Mouse (Mus musculus) MN1 (cell line): ENCODE data around the gene Bod1l.

ENCODE experiments used
- DNase-seq: peaks from one replicate; pipeline ENCODE4 v3.0.0-alpha.2; 2016; ENCODE audit warnings: low spot score

Bod1l gene

DNA sequence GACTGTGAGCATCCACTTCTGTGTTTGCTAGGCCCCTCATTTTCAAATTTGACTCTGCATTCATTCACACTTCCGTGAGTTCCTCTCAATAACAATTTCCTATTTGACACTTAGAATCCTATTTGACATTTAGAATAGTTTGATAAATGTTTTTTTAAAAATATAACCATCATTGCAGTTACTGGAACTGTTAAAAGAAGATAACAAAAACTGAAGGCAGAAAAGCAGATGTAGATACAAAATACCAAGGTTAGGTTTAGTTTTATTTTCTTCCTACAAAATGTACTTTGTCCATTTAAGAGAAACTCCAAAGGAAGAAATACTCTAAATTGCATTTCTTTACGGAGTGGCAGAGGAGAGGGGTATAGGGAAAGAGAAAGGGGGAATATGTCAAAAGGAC lies 42.5 kb downstream of the Bod1l start:
- DNase-seq: no peak

DNA sequence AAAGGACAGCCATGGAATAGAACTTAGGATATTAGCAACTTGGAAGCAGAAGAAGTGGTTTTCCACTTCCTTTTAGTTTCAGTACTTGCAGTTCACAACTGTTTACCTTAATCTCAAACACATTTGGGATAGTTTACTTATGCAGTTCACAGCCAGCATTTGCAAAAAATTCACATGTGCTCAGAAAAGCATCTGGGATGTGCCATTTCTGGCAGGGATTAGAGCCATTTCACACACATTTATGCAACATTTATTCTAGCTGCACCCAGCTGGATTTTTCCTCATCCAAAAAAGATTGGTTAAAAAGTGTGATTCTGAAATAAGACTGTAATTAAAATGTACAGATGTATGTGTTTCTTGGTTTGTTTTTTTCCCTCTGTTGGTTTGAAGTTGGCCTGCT lies 49.7 kb downstream of the Bod1l start:
- DNase-seq: no peak

DNA sequence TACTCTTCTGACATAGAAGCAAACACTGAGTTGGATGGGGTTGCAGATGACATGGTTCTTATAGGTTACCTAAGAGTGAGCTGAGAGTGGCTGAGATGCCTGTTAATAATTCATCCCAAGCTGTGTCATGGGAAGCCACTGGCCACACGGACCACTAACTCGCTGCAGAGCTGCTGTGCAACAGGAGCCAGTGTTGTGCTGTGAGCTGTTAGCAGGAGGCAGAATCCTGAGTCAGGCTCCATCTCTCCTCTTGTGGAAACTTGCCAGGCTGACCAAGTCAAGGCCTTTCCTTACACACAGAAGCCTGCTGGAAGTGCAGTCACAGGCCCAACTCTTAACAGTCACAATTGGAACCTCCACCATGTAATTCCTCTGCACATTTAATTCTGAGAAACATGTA lies 53.6 kb downstream of the Bod1l start:
- DNase-seq: no peak

DNA sequence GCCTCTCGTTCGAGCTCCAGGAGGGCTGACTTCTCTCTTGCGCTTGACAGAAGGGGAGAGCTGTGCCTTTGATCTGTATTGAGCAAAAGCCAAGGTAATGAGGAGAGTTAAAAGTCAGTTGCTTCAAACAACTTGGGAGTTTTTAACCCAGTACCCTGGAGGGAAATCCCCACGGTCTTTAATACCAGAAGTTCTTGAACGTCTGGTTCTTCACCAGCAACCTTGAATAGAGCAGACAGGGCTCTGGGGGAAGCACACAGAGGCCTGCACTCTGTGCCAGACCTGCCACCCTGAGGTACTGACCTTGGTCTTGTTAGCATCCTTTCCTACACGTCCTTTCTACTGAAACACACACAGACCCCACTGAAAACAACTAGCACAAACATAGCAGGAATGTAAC lies 55.2 kb downstream of the Bod1l start:
- no peak for DNase-seq

DNA sequence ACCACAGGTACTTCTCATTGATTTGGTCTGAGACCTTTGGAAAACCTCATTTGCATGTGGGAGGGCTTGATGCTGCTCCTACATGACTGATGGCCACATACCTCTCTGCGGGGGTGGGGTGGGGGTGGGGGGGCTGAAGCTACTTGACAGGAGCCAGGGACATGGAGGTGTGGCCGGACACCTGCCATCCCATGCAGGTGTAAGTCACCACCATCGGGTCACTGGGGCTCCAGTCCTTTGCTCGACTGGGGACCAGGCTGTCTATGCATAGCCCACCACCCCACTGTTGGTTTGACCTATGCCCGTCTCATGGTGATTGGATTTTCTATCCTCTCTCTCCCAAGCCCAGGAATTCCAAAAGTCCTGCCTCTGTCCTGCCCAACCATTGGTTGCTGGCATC lies 62.2 kb downstream of the Bod1l start:
- DNase-seq: no peak

DNA sequence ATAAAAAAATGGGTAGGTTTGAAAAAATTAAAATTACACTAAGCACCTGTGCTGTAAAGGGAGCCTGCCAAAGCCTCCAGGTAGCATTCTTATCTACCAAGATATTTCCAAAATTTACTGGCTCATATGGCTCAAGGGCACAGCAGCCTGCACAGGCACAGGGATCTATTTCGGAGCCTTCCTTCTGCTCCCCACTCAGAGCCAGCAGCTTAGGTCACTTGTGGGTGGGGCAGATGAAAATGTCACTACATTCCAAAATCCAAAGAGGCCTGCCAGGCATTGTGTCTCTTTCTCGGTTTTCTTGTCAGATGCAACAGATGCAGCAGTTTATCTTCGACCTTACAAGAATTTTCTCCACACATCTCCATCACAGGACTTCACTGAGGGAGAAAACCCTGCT lies 64.1 kb downstream of the Bod1l start:
- DNase-seq: no peak

DNA sequence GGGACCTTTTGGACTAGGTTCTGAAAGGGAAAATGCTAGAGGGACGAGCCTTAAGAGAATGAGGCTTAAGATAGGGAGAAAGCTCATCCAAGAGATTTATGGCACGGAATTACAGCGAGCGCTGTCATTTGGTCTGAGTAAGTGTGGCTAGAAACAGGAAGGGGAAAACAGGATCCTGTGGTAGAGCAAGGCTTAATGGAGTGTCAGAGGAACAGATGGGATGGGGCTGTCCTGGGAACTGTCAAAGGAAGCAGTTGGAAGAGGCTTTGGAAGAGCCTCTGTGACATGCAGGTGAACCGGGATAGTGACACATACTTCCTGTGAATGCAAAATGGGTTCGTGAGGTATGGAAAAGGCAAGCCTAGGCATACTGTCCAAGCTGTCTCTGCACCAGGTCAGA lies 68.4 kb downstream of the Bod1l start:
- DNase-seq: no peak

DNA sequence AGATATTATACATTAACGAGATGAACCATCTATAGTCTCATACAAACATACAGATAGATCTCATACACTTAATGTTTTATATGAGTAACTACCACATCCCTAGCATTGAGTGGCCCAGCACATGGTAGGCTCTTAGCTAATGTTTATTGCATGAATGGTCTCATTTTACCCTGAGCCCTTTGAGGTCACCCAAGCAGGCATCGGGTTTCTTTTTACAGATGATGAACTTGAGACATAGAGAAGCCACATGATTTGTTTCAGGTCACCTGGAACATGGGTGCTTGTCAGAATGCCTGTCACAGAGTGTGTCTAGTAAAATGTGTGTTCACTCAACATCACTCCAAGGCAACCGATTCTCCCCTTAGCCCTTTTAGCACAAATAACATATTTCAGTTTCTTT lies 68.8 kb downstream of the Bod1l start:
- DNase-seq: no peak

DNA sequence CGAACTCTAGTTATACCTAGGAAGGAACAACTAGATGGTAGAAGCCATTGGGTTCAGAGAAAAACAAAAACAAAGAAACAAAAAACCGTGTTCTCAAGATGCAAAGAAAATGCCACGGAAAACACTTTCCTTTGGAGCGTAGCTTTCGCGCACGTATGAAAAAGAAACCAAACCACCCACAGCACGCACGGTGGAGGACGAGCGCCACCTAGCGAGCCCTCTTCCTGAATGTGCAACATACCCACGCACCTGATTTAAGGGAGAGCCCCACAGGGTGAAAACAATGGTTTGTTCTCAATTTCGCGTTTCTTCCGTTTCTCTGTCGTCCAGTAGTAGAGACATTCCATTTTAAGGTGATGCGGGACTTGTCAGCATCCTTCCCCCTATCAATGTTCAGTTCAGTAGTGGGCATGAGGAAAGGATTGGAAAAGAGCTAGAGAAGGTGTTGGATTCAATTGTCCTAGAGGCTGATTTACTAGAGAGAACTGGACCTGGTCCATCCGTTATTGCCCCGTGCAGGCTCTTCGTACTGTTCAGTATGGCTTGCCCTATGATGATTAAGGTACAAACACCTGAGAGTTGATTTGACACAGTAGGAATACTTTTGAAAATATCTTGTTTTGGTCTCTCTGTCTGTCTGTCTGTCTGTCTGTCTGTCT lies 75.6 kb downstream of the Bod1l start:
- DNase-seq: peak; percentile 94

DNA sequence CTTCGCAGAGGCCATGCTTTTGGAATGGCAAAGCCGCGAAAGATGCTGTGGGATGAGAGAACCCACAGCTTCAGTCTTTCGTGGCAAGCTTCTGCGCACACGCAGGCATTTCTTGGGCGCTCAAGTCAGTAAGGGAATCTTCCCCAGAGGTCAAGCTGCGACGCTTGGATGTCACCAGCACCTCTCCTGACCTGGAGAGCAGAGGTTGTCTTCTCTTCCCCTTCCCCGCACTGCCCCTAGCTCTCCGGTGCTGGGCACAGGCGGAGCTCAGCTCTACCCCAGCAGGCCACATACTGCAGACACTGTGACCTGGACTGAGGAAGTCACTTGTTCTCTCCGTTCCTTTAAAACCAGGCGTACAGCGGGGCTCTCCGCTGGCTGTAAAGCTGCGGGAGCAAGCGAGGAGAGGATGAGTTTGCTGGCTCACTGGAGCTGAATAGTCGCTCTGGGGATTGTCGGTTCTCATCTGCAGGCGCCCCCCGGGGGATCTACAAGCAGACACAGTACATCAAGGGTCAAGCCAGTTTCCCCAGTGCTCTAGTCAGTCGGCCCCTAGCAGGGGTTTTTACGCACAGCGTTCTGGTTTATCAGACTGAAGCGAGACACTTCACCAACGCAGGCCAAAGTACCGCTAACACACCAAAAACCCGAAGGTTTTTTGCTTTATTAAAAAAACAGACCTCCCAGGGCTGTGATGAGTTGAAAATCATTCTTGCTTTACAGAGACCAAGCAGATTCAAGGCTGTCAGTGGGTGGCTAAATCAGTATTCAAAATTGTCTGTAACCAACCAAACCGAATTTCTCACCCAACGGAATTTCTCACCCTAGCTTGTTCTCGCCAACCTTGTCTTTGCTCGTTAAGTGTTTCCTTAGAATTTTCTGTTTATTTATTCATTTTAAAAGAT lies 76.6 kb downstream of the Bod1l start:
- DNase-seq: peak; percentile 19

DNA sequence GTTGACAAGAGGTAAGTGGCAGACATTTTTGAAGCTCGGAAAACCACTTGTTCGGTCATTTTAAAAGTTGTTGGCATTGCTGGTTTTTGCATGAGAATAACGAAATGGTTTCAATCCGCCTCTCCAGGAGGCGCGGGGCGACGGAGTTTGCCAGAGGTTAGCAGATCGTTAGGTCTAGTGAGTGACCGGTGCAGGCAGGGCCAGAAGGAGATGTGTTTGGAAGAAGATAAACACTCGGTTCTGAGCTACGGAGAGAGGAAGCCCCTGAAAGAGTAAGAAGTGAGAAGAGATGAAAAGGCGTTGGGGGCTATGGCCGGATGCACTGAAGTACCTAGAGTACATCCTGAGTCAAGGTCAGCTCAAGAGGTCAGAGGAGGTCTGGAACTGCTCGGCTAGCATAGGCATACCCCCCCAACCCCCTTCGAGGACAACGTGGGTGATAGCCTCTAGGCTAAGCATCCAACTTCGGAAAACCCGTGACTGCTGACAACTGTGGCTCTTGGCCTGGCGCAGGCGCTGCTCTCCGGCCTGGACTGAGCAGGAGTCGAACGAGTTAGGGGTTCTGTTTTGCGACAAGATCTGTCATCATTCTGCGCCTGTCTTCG lies 77.6 kb downstream of the Bod1l start:
- DNase-seq: no peak

DNA sequence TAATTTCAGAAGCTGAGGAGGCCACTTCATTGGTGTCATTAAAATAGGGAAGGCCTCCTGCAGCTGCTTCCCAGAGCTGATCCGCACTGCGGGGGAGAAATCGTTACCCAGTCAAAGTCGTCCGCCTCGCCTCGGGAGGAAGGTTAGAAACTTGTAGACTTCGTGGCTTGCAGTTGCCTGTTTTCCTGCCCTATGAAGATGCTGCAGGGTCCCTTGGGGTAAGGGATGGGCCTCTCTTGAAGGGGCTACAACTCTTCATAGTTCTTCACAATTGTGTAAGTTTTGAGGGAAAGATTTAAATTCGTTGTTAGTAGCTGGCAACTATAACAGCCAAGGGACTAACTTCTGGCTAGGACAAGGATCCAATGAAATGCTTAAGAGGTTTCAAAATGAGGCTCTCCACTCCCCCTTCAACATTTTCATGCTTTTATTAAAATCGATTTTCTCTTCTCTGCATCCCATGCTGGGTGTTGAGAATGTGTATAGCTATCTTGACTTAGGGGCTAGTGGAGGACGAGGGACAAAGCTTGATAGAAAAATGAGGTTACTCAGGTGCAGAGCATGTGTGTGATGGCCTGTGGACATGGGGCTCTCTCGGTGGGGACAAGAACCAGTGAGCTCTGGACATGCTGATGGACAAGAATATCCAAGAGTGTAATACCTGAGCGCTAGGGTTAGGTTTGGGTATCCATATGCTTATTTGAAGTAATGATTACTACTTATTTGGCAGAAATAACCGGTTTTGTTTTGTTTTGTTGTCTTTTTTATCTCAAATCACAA lies 78.3 kb downstream of the Bod1l start:
- DNase-seq: no peak

DNA sequence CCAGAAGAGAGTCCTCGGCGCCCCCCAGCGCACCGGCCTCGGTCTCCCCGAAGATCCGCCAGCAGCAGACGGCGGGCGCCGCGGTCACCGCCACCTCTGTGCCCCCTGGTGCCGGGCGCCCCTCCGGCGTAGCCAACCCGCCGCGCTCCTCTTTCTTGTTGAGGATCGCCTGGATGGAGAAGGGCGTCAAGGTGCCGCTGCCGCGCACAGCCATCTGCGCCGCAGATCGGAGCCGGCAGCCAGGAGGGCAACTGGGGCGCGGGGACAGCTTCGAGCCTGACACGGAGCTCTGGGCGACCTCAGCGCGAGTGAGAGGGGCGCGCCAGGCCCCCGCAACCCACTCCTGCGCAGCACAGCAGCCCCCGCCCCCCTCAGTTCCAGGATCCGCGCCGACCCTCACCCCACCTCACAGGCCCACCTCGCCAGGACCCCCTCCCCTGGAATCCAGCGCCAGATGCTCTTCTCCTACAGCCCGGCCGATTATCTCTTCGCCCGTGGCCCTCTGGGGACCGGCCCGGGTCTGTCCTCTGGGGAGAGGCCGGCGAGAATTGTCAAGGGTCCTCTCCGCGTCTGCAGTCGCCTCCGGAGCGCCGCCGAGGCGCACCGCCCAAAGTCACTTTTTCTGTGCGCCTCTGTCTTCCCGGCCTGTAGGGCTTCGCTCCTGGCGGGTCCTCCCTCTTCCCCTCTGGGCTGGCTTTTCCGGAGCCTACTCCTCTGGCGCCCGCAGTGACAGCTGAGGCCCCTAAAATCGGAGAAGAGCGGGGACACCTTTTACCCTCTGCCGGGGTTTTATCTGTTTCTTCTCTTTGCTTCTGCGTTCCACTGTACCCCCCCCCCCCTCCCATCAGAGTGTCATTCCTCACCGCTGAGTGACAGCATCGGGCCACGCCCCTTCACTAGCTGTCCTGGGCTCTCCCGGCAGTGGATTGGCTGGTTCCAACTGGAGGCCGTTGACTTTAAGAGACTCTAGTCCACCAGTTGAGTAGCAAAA lies 80.1 kb downstream of the Bod1l start, which contains the start of gene Nkx3-2:
Gene Nkx3-2, minus strand, starts transcription at position 771 of the 991 bp plus-strand sequence.
- DNase-seq: no peak

DNA sequence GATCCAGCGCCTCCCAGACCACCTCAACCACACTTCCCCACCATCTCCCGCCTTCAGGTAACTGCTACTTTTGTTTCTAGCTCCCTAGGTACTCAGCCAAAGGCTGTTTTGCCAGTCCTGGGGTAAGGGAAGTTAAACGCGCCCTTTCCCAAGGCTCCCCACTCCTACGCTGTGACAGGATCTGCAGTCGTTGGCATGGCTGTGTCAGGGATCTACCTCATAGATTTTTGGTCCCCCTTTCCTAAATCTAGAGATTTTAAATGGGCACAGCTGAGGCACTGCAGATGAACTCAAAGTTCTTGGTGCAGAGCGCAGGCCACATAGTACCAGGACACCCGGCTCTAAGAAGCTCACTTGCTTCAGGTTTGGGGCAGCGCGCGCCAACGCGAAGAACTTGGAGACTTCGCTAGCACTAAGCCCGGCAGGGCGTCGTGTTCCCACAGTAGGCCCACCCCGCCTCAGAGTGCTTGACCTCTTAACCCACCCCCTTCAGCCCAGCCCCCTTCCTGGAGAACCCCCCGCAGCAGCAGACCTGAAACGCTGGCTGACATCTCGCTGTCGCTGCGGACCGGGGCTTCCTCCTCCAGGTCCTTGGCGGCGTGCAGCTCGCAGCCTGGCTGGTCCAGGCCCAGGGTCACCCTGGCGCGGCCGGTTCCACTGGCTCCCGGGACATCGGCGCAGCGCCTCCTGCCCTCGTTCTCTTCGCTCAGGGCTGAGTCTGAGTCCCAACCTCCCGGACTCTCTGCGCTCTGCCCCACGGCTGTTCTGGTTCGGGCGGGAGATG lies 81.0 kb downstream of the Bod1l start:
- no peak for DNase-seq

DNA sequence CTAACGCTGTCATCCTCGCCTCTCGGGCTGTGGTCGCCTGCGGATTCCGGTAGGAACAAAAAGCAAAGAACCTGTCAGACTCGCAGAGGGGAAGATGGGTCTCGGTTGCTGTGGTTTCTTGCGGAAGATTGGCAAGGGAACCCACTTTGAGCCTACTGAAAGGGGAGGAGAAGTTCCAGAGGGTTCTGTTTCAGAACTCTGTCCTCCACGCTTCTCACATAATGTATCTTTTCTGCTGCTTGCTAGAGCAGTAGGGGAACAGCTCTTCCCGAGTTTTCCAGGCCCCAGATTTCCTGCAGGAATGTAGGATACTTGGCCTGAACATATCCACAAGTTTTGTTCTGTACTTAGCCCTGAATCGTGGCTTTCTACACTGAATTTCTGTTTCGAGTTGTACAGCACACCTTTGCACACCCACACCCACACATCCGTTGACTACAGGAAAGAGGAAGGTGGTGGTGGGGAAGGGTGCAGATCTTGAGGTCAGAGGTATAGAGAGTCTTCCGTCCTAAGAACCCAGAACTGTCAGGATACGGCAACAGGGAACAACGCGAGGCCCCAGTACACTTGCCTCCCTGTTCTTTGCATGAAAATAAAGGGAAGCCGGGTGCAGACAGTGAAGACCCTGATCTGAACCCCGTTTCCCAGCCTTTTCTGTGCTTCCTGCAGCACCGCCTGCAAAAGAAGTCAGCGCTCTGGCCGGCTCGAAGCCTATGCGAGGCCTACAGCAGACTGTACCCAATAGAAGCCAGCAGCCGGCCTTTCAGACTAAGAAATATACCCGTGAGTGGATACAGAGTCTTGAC lies 81.8 kb downstream of the Bod1l start:
- no peak for DNase-seq

DNA sequence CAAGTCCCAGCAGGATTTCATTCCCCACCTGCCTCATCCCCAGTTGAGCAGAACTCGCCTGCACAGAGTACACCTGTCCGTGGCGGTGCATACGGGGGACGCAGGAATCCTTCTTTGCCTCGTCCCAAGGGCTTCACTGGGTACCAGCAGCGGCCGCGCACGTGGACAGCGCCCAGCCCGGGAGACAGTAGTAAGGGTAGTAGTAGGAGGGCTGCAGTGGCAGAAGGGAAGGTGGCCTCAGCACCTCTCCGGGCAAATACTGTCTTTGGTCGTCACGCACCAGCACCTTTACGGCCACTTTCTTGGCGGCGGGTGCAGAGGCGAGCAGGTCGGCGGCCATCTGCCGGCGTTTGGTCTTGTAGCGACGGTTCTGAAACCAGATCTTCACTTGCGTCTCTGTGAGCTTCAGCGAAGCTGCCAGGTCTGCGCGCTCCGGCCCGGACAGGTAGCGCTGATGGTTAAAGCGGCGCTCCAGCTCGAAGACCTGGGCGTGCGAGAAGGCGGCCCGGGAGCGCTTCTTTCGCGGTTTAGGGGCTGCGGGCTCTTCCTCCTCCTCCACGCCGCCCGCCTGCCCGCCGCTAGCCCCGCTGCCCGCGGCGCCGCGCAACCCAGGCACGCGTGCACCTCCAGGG lies 82.5 kb downstream of the Bod1l start:
- no peak for DNase-seq

DNA sequence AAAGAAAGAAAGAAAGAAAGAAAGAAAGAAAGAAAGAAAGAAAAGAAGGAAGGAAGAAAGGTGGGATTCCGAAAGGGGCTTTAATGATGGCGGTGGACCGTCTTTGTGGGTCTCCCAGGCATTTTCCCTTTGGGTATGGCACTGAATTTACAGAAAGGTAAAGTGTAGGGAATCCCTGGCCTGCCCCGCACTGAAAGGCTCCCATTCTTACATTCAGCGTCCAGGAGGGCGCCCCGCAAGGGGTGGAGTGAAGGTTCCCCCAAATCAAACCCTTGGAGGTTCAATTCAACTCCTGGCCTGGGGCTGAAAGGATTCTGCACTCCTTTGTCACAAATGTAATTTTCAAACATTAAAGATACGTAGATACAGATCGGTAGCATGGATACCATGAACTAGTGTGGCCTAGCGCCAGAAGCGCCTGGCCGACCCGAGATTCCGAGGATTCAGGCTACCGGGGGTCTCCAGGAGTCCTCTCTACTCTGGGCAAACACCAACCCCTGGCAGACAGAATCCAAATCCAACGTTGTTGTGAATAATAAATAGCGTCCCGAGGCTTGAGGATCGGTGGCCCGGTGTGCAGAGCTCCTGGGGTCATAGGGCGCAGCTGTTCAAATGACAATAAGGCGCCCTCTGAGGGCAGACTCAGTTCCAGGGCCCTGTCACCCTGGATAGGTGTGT lies 83.1 kb downstream of the Bod1l start:
- DNase-seq: no peak

DNA sequence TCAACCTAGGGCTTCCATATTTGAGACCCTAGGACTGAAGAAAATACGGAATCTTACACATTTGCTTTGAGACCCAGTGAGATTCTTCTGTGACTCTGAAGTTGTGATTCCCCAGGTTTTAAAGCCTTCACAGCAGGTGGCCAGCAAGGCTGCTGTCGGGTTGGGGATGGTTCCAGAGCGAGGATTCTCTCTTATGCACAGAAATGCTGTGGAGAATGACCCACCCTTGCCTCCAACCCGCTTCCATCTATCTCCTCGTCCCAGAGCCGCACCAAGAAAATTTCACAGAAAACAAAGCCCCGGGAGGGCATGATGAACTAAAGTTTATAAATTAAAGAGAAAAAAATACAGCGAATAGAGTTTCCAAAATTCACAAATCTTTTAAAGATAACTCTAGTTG lies 84.0 kb downstream of the Bod1l start:
- DNase-seq: no peak
